Mouse (Mus musculus): Measurements from ENCODE around the gene Pfkfb3. TPM values are rescaled to one million over a fixed set of nuclear protein-coding genes. Genes with fewer than 3 reads are reported as not detected.
"Not testable (repeated sequence)": the region's sequence is repeated elsewhere in the genome, so short reads cannot be mapped to it uniquely, and the experiment has no call there.

Gene Pfkfb3
- polyA plus RNA-seq, 1 experiment from 2014 or later = 27.5 TPM

DNA sequence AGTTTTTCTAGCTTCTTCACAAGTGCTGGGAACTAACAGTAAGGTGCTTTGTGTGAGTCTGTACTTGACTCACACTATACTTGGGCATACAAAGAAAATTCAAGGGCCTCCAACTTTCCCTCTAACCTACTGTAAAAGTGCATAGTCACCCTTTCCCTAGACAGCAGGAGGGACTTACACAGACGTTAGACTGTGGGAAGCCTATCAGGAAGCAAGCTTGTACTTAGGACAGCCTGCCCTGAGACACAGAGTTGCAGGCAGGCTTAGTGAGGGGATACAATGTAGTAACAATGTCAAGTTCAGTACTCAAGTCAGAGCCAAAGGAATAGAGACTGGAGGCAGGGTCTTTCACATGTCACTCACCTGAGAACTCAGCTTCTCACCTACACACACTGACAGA is 8.5 kb downstream of the Pfkfb3 start:
- Histone ChIP-seq H3K9me3 (no peaks in the 10 kb centered on the region), H3K4me1 (replicated peaks) (no peaks in the 10 kb centered on the region), H3K27me3 (peaks cover 9% of the 10 kb centered on the region; the same call in 1 of the 2 replicates), H3K36me3 (no peaks in the 10 kb centered on the region), H3K4me3 (no peak overlapping the region), H3K27ac (no peak overlapping the region), H3K4me2 (no peak overlapping the region), H3K9ac (no peak overlapping the region)
- WGBS = 50% methylated on average over 1 of the region's 1 CpGs
- ATAC-seq (ENCODE audit: low FRiP score) = no peak

- Histone ChIP-seq H3K4me3 (no peak overlapping the region), H3K27ac (no peak overlapping the region), H3K9me3 (no peaks in the 10 kb centered on the region), H3K9ac (no peak overlapping the region), H3K27me3 (no peaks in the 10 kb centered on the region), H3K4me1 (replicated peaks) (no peaks in the 10 kb centered on the region), H3K36me3 (no peaks in the 10 kb centered on the region), H3K4me2 (no peak overlapping the region)
- ATAC-seq (ENCODE audit: low FRiP score) = no peak
- 78% methylated on average over 5 of the region's 5 CpGs for WGBS
Measured at GRCm38 (mm10) chr2:11544342-11544741, 9.5 kb downstream of the Pfkfb3 start.

GRCm38 (mm10) chr2:11543158-11543557 is 10.7 kb downstream of the Pfkfb3 start:
- Histone ChIP-seq H3K4me1 (replicated peaks) (no peaks in the 10 kb centered on the region), H3K27ac (no peak overlapping the region), H3K9me3 (no peaks in the 10 kb centered on the region), H3K4me2 (no peak overlapping the region), H3K36me3 (no peaks in the 10 kb centered on the region), H3K9ac (no peak overlapping the region), H3K4me3 (no peak overlapping the region), H3K27me3 (no peaks in the 10 kb centered on the region)
- WGBS = 82% methylated on average over 7 of the region's 7 CpGs
- no peak for ATAC-seq (ENCODE audit: low FRiP score)

DNA sequence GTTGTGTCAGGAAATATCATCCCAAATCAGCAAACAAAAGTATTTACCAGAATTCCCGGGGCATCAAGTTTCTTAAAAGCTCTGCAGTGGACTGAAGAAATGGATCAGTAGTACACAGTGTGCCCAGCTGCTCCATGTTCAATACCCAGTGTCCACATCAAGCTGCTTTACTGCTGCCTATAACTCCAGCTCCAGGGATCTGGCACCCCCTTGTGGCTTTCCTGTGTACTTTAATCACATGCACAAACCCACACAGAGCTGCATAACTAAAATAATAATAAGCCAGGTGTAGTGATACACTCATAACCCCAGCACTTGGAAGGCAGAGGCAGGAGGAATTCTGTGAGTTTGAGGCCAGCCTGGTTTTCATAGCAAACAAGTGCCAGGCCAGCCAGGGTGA is 11.2 kb downstream of the Pfkfb3 start:
- H3K27me3 ChIP-seq = no peaks in the 10 kb centered on the region
- no peak overlapping the region for H3K4me3 ChIP-seq
- no peak overlapping the region for H3K4me2 ChIP-seq
- no peak overlapping the region for H3K9ac ChIP-seq
- no peaks in the 10 kb centered on the region for H3K9me3 ChIP-seq
- peak; percentile 76 for ATAC-seq (ENCODE audit: low FRiP score)
- WGBS = 87% methylated on average over 1 of the region's 1 CpGs
- H3K27ac ChIP-seq = no peak overlapping the region
- no peaks in the 10 kb centered on the region for H3K4me1 ChIP-seq (replicated peaks)
- no peaks in the 10 kb centered on the region for H3K36me3 ChIP-seq

DNA sequence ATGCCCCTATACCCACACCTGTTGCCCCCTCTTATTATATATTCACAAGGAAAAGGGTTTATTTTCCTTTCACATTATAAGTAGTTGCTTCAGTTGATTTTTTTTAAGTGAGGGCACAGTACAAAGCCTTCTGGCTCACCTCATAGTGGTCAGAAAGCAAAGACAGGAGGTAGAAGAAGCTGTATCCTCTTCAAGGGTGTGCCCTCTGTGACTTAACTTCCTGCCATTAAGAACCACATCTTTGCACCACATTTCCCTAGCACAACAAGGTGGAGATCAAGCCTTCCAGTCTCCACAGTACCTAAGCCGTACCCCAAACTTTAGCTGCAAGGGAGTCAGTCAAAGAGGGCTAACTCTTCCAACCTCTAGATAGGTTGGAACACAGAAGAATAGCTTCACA is 11.8 kb downstream of the Pfkfb3 start:
- H3K27me3 ChIP-seq = peaks cover 3% of the 10 kb centered on the region; the same call in 1 of the 2 replicates
- no peak overlapping the region for H3K4me2 ChIP-seq
- no peak overlapping the region for H3K4me3 ChIP-seq
- ATAC-seq (ENCODE audit: low FRiP score) = no peak
- no peak overlapping the region for H3K27ac ChIP-seq
- H3K9me3 ChIP-seq = no peaks in the 10 kb centered on the region
- WGBS = 97% methylated on average over 1 of the region's 1 CpGs
- H3K4me1 ChIP-seq (replicated peaks) = no peaks in the 10 kb centered on the region
- H3K36me3 ChIP-seq = no peaks in the 10 kb centered on the region
- no peak overlapping the region for H3K9ac ChIP-seq

GRCm38 (mm10) chr2:11541528-11541927 is 12.3 kb downstream of the Pfkfb3 start:
- H3K4me2 ChIP-seq; H3K9me3 ChIP-seq; ATAC-seq (ENCODE audit: low FRiP score); H3K9ac ChIP-seq; H3K27ac ChIP-seq; H3K36me3 ChIP-seq; H3K27me3 ChIP-seq; H3K4me3 ChIP-seq; H3K4me1 ChIP-seq (replicated peaks): not testable (repeated sequence)
- WGBS = 78% methylated on average over 1 of the region's 1 CpGs

DNA sequence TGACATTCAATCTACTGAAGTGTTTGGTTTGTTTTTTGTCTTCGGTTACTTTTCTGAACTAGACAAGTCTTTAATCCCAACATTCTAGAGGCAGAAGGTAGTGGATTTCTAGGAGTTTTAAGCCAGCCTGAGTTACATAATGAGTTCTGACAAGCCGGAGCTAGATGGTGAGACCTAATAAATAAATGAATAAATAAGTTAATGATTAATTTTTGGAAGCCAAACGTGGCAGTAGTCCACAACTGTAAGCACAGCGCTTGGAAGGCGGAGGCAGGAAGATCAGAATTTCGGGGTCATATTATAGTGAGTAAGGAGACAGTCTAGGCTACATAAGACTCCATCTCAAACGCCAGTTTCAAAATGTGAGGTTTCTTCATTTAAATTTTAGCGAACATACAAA is 17.9 kb downstream of the Pfkfb3 start:
- Histone ChIP-seq H3K9me3 (no peaks in the 10 kb centered on the region), H3K4me3 (peak overlapping the region; percentile 47), H3K27ac (no peak overlapping the region), H3K4me2 (peak overlapping the region; percentile 75), H3K27me3 (peaks cover 19% of the 10 kb centered on the region; the same call in 1 of the 2 replicates), H3K36me3 (no peaks in the 10 kb centered on the region), H3K4me1 (replicated peaks) (peaks cover 12% of the 10 kb centered on the region; the same call in 1 of the 2 replicates), H3K9ac (peak overlapping the region; percentile 67; the same call in 1 of the 2 replicates)
- ATAC-seq (ENCODE audit: low FRiP score) = no peak
- 67% methylated on average over 8 of the region's 8 CpGs for WGBS

DNA sequence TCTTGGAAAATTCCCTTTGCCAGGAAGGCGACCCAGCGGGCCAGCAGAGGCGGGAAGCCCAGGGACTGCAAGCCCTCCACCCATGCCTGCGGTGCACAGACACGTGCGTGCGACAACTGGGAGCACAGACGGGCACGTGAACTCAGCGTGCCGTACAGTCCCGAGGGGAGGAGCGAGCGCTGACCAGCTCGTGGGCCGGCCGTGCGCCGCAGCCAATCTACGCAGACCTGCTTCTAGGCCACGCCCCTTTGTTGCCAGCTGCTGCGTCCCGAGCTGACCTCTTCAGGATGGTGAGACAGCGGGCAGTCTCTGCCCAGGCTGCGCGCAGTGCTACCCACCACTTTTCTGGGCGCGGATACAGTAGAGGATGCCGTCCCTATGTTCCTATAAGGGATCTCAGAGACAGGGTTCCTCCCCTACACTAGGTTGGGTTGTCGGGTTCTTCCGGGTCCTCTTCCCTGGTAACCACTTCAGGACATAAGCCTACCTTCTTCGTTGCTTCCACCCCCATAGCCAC is 18.4 kb downstream of the Pfkfb3 start:
- H3K27ac ChIP-seq = no peak overlapping the region
- peak overlapping the region; percentile 47 for H3K4me3 ChIP-seq
- peak; percentile 98 for ATAC-seq (ENCODE audit: low FRiP score)
- H3K36me3 ChIP-seq = no peaks in the 10 kb centered on the region
- WGBS = 0% methylated on average over 32 of the region's 32 CpGs
- H3K4me2 ChIP-seq = peak overlapping the region; percentile 75
- H3K4me1 ChIP-seq (replicated peaks) = peaks cover 12% of the 10 kb centered on the region; the same call in 1 of the 2 replicates
- no peaks in the 10 kb centered on the region for H3K9me3 ChIP-seq
- peak overlapping the region; percentile 67 for H3K9ac ChIP-seq
- peaks cover 19% of the 10 kb centered on the region; the same call in 1 of the 2 replicates for H3K27me3 ChIP-seq

DNA sequence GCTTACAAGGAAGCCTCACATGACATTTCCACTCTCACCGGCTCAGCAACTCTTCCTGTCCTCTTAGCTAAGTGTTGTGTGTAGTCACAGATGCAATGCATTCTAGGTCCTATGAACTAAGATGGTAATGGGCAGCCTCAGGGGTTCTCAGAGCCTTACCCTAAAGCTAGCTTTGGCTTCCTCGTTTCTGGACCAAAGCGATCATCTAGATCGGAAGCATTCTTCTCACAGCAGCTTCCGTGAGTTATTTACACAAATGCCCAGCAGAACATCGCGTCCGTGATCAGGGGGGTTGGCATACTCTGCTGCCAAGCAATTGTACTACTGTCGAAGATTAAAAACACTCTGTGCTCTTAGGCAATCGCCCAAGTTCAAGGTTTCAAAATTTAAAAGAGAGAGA is 19.1 kb downstream of the Pfkfb3 start:
- no peak for ATAC-seq (ENCODE audit: low FRiP score)
- Histone ChIP-seq H3K27ac (no peak overlapping the region), H3K4me1 (replicated peaks) (peaks cover 12% of the 10 kb centered on the region; the same call in 1 of the 2 replicates), H3K4me3 (peak overlapping the region; percentile 47), H3K9ac (no peak overlapping the region), H3K4me2 (peak overlapping the region; percentile 75), H3K27me3 (peaks cover 19% of the 10 kb centered on the region; the same call in 1 of the 2 replicates), H3K9me3 (no peaks in the 10 kb centered on the region), H3K36me3 (no peaks in the 10 kb centered on the region)
- WGBS = 32% methylated on average over 10 of the region's 10 CpGs

GRCm38 (mm10) chr2:11530101-11530500 is 23.8 kb downstream of the Pfkfb3 start:
- WGBS = 79% methylated on average over 6 of the region's 6 CpGs
- no peak for ATAC-seq (ENCODE audit: low FRiP score)
- H3K4me3 ChIP-seq = no peak overlapping the region

GRCm38 (mm10) chr2:11526063-11526462 is 27.8 kb downstream of the Pfkfb3 start:
- no peak for ATAC-seq (ENCODE audit: low FRiP score)
- 90% methylated on average over 5 of the region's 5 CpGs for whole genome bisulfite sequencing
- no peak overlapping the region for H3K27ac ChIP-seq
- no peak overlapping the region for H3K4me2 ChIP-seq
- H3K9me3 ChIP-seq = no peaks in the 10 kb centered on the region
- no peak overlapping the region for H3K4me3 ChIP-seq
- H3K9ac ChIP-seq = no peak overlapping the region
- H3K27me3 ChIP-seq = no peaks in the 10 kb centered on the region
- no peaks in the 10 kb centered on the region for H3K4me1 ChIP-seq (replicated peaks)
- H3K36me3 ChIP-seq = no peaks in the 10 kb centered on the region

More at GRCm38 (mm10) chr2:11530101-11530500, 23.8 kb downstream of the Pfkfb3 start:
- Histone ChIP-seq H3K9me3 (no peaks in the 10 kb centered on the region), H3K4me2 (no peak overlapping the region), H3K27me3 (0 out of 2 replicates have a peak, but pooled peaks cover 12% of the 10 kb centered on the region), H3K27ac (no peak overlapping the region), H3K9ac (no peak overlapping the region), H3K4me1 (replicated peaks) (peaks cover 4% of the 10 kb centered on the region; the same call in 1 of the 2 replicates), H3K36me3 (no peaks in the 10 kb centered on the region)

GRCm38 (mm10) chr2:11524736-11525135 is 29.1 kb downstream of the Pfkfb3 start:
- Histone ChIP-seq H3K4me3 (no peak overlapping the region), H3K27me3 (no peaks in the 10 kb centered on the region), H3K9ac (no peak overlapping the region), H3K4me2 (no peak overlapping the region), H3K36me3 (no peaks in the 10 kb centered on the region), H3K9me3 (no peaks in the 10 kb centered on the region), H3K27ac (no peak overlapping the region), H3K4me1 (replicated peaks) (no peaks in the 10 kb centered on the region)
- ATAC-seq (ENCODE audit: low FRiP score) = no peak
- 94% methylated on average over 6 of the region's 6 CpGs for WGBS

DNA sequence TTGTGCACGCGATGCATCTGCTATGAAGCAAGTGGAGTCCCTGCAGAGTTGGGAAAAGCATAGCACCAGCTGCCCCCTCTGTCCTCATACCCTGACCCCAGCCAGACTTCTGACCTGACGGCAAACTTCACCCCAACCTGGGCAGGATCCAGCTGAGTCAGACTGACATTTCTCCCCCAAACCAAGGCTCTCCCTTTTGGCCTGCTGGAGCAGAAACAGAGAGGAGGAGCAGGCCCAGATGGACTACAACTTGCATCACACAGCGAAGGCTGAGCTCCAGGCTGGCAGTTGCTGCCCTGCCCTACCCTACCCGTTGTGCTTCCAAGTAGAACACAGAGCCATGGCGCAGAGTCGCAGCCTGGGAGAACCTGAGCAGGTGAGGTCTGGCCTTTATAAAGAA is 32.1 kb downstream of the Pfkfb3 start:
- Histone ChIP-seq H3K36me3 (no peaks in the 10 kb centered on the region), H3K4me3 (no peak overlapping the region), H3K27ac (no peak overlapping the region), H3K4me2 (no peak overlapping the region), H3K9ac (no peak overlapping the region), H3K9me3 (no peaks in the 10 kb centered on the region), H3K4me1 (replicated peaks) (no peaks in the 10 kb centered on the region), H3K27me3 (no peaks in the 10 kb centered on the region)
- ATAC-seq (ENCODE audit: low FRiP score) = no peak
- 88% methylated on average over 7 of the region's 7 CpGs for WGBS
